Mouse (Mus musculus): Measurements from ENCODE around the gene Atp6v1c2.

The Atp6v1c2 gene

DNA sequence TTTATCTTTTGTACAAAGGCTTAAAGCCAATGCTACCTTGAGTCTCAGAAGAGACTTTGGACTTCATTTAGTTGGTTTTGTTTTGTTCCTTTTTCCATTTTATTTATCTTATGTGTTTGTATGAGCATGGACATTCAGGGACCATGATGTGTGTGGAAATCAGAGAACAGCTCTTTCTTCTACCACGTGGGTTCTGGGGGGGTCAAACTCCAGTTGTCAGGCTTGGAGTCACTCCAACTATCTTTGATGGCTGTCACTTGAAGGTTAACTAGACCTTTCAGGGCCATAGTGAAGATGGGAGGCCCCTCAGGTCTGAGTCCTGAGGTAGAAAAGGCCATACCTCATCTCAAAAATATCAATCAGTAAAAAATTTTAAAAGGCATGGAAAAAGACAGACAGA lies 4.3 kb upstream of the Atp6v1c2 start:
- DNase-seq (ENCODE audit: low spot score in 2 of 2): no peak

GRCm38 (mm10) chr12:17324549-17325470 lies 4.3 kb downstream of the Atp6v1c2 start:
- DNase-seq (ENCODE audit: low spot score in 2 of 2): peak; percentile 24 to 31

DNA sequence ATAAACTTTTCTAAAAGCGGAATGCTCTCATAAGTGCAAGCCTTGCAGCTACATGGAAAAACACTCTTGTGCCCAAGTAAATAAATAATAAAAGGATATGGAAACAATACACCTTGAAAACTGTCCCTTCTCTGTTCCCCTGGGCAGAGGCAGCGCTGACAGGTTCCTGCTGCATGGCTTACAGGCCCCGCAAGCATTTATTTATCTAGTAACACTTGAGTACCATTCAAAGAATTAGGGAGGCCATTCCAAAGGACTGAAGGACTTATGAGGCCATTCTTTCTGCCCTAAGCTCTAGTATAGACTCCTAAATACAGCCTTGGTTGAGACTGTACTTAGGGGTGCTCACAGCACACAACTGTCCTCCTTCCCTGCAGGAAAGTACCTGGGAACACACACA lies 10.7 kb downstream of the Atp6v1c2 start:
- DNase-seq (ENCODE audit: low spot score in 2 of 2): no peak

DNA sequence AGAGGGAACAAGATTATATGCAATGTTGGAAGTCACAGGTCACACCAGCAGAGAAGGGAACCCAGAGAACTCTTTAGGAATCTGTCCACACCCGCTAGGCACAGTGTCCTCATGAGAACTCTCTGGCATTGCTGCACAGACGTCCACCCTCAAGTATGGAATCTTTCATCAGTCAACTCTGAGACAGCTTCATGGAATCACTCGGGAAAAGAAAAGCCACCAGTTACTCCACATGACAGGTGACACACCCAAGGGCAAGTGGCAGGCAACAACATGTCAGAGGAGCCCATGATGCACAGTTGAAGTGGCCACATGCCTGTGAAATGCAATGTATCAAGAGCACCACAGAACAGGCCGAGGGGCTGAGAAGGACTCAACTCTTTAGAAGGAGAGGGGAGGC lies 11.2 kb downstream of the Atp6v1c2 start:
- DNase-seq (ENCODE audit: low spot score in 2 of 2): no peak

GRCm38 (mm10) chr12:17316096-17316495 lies 13.1 kb downstream of the Atp6v1c2 start:
- no peak for DNase-seq (ENCODE audit: low spot score in 2 of 2)

GRCm38 (mm10) chr12:17310852-17311839 lies 18.0 kb downstream of the Atp6v1c2 start:
- no peak for DNase-seq (ENCODE audit: low spot score in 2 of 2)

GRCm38 (mm10) chr12:17308246-17308645 lies 20.9 kb downstream of the Atp6v1c2 start:
- DNase-seq (ENCODE audit: low spot score in 2 of 2): no peak

- DNase-seq (ENCODE audit: low spot score in 2 of 2): no peak
Observed at GRCm38 (mm10) chr12:17305445-17305844, 23.7 kb downstream of the Atp6v1c2 start.

DNA sequence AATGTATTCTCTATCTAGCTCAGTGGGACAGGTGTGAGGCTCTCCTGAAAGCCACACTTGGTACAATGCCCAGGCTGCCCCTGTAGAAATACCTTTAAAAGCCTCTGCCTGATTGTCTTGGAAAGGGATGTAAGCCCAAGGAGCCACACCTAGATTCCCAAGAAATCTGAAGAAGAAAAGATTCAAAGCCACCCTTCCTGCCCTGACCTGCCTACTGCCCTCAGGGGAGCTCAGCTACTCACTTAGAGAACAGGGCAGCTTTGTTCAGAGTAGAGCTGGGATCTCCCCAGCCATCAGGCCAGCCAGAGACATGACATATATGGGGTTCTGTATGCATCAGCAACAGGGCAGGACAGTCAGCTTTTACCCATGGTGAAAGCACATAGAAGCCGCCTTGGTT lies 29.3 kb downstream of the Atp6v1c2 start:
- DNase-seq (ENCODE audit: low spot score in 2 of 2): no peak

GRCm38 (mm10) chr12:17296899-17297298 lies 32.3 kb downstream of the Atp6v1c2 start:
- DNase-seq (ENCODE audit: low spot score in 2 of 2): no peak

- no peak for DNase-seq (ENCODE audit: low spot score in 2 of 2)
Observed at GRCm38 (mm10) chr12:17290569-17290968, 38.6 kb downstream of the Atp6v1c2 start.

DNA sequence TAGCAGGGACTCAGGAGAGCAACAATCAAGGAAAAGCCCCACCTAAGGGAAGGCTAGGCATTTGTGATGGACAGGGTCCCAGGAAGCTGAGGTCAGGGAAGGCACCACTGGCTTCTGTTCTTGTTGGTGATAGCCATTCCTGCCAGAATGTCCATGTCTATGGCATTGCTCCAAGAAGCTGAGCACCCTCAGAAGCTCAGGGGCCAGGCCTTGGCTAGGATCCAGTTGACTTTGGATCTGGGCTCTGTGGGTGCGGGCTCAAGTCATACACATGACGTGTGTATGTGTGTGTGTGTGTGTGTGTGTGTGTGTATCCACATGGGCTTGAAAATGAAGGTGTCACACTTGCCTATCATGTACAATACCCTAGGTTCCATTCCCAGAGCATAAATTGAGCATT lies 39.2 kb downstream of the Atp6v1c2 start:
- DNase-seq (ENCODE audit: low spot score in 2 of 2): no peak

DNA sequence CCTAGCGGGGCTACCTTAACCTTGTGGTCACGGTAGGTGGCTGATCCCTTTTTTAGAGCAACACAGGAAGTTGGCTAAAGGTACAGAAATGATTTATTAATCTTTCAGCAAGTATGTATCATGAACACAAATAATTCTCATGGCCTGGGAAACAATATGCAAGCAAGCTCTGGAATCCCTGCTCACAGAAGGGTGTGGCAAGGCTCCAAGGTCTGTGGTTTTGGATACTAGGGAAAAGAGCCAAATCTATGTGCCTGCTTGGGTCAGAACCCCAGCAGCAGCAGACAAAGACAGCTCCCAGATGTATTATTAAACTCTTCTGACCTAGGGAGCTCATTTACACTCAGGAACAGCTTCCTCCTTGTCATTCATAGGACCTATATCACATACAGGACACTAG lies 40.1 kb downstream of the Atp6v1c2 start:
- DNase-seq (ENCODE audit: low spot score in 2 of 2): no peak

GRCm38 (mm10) chr12:17288496-17288895 lies 40.7 kb downstream of the Atp6v1c2 start:
- no peak for DNase-seq (ENCODE audit: low spot score in 2 of 2)

GRCm38 (mm10) chr12:17273841-17274240 lies 55.3 kb downstream of the Atp6v1c2 start:
- DNase-seq (ENCODE audit: low spot score in 2 of 2): no peak

DNA sequence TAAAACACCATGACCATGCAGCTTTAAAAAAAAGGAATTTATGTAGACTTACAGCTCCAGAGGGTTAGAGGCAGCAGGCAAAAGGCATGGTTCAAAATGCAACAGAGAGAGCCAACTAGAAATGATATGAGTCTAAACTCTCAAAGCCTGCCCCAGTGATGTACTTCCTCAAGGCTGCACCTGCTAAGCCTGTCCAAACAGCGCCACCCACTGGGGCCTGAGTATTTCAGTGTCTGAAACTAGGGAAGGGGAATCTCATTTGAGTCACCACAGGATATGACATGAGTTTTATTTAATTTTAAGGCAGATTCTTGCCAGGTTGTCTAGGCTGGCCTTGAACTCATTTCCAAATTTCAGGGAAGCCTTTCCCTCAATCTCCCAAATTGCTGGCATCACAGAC lies 57.9 kb downstream of the Atp6v1c2 start:
- DNase-seq (ENCODE audit: low spot score in 2 of 2): peak in 1 of 2 experiments; percentile 55

- DNase-seq (ENCODE audit: low spot score in 2 of 2): peak; percentile 34 to 57
Observed at GRCm38 (mm10) chr12:17267316-17267715, 61.8 kb downstream of the Atp6v1c2 start.

GRCm38 (mm10) chr12:17266673-17266990 lies 62.5 kb downstream of the Atp6v1c2 start:
- DNase-seq (ENCODE audit: low spot score in 2 of 2): no peak

- DNase-seq (ENCODE audit: low spot score in 2 of 2): peak; percentile 90 to 91
Observed at GRCm38 (mm10) chr12:17265971-17266672, 63.0 kb downstream of the Atp6v1c2 start, which contains the start of gene Pdia6. Gene Pdia6, plus strand, starts transcription at chr12:17266545.

DNA sequence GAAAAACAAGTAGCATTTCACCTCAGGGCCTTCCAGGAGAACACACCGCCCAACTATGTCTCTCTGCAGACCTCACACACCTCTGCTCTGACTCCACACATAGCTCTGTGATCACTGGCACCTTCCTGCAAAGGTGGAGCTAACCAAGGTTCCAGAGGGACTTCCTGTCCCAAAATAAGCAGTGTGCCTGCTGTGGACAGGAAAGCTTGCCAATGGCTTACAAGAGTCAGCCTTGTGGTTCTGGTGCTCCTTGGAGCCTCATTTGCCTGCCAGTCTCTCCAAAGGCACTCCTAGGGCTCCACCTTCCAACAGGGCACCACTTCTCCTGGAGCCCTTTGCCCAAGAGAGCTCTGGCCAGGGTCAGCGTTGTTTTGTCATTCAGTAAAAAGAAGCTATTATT lies 64.3 kb downstream of the Atp6v1c2 start:
- DNase-seq (ENCODE audit: low spot score in 2 of 2): no peak

DNA sequence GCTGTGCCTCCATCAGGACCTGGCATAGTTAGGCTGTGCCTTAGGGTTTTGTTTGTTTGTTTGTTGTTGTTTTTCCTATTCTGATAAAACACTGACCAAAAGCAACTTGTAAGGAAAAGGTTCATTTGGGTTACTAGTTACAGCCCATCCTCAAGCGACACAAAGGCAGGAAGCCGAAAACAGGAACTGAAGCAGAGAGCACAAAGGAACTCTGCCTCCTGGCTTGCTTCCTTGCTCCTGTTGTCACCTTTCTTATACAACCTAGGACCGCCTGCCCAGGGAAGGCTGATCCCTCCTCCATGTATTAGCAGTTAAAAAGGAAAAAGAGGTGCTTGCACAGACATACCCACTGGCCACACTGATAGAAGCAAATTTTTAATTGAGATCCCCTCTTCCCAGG lies 65.3 kb downstream of the Atp6v1c2 start:
- DNase-seq (ENCODE audit: low spot score in 2 of 2): no peak

GRCm38 (mm10) chr12:17261005-17261404 lies 68.2 kb downstream of the Atp6v1c2 start:
- DNase-seq (ENCODE audit: low spot score in 2 of 2): no peak
